Mouse (Mus musculus) ZHBTc4 (cell line): Measurements from ENCODE around the gene Tsen15.
"Not testable (repeated sequence)": the region's sequence is repeated elsewhere in the genome, so short reads cannot be mapped to it uniquely, and the experiment has no call there.

ENCODE experiments used
- DNase-seq: peaks from one replicate; pipeline ENCODE4 v3.0.0-alpha.2; 2011; ENCODE audit warnings: low read depth, low spot score

Tsen15 gene

DNA sequence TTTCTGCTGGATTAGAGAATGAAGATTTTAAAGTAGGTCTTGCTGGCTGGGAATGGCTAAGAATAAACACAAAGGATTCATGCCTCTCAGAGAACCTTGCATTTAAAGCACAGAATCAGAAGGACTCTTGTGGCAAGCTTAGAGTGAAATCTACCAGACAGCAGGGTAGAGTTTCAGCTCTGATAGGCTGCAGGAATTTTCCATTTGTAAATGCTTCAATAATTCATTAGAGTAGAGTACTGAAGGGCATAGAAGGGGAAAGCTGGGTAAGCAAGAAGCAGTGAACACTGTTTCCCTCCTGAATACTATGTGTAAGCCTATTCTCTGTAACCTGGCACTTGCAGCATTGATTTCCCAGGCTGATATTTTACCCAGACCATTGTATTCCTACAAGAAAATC lies 2.8 kb upstream of the Tsen15 start:
- DNase-seq = no peak

DNA sequence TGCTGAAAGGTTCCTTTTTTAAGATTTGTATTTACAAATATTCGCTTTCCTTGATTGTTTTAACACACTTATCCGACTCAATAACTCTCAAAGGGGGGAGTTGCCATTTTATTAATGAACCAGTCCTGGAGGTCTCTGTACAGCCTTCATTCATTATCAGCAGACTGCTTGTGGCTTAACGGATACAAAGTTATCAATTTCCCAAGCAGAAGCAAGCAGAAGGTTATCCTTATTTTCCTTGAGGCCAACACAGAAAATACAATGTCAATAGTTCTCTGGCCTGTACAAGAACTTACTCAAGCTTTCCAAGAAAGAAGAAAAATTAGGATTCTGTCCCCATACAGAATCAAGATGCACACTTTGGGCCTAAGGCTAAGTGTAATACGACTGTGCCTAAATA lies 795 bp downstream of the Tsen15 start:
- DNase-seq = not testable (repeated sequence)

DNA sequence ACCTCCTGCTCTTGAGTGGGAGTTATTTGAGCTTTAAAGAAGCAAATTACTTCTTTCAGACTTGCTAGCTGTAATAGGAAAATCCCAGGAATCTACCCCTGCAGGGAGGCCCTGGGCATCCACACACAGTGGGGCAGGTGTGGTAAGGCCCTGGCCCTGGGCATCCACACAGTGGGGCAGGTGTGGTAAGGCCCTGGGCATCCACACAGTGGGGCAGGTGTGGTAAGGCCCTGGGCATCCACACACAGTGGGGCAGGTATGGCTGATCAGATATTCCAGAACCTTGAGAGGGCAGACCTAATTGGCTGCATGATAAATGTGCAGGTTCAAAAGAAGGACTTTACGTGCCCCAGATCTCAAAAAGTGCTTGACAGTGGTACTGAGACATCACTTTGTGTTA lies 1.9 kb downstream of the Tsen15 start:
- DNase-seq = no peak

DNA sequence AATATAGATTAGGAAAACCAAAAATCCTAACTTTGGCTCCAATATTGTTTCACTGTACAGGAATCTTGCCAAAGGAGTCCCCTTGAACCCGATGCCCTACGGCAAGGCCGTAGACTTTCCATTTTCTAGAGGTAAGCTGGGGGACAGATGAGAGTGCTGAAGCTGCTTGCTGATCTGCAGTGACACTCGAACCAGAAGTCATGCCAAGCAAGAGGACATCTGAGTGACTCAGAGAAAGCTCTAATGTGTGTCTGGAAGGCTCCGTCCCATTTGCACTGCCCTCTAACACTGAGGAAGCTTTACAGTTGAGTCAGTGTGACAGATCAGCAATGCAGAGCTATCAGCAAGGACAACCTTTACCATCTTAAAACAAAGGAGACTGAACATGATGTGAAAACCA lies 8.2 kb downstream of the Tsen15 start:
- no peak for DNase-seq

DNA sequence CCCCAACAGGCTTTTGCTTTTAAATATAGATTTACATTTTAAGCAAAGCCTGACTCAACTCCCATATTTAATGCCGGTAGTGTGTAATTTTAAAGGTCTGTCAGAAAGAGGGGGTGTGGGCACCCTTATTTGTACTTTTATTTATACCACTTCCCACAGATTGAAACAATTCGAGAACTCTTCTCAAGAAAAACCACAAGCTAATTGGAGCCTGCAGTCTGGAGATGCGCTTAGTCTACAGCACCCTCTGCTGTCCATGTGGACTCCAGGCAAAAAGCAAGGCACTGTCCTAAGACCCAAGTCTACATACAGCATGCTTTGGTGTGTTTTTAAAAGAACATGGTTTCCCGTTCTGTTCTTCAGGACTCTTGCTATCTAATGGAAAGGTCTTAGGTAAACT lies 17.3 kb downstream of the Tsen15 start:
- peak; percentile 25 for DNase-seq

DNA sequence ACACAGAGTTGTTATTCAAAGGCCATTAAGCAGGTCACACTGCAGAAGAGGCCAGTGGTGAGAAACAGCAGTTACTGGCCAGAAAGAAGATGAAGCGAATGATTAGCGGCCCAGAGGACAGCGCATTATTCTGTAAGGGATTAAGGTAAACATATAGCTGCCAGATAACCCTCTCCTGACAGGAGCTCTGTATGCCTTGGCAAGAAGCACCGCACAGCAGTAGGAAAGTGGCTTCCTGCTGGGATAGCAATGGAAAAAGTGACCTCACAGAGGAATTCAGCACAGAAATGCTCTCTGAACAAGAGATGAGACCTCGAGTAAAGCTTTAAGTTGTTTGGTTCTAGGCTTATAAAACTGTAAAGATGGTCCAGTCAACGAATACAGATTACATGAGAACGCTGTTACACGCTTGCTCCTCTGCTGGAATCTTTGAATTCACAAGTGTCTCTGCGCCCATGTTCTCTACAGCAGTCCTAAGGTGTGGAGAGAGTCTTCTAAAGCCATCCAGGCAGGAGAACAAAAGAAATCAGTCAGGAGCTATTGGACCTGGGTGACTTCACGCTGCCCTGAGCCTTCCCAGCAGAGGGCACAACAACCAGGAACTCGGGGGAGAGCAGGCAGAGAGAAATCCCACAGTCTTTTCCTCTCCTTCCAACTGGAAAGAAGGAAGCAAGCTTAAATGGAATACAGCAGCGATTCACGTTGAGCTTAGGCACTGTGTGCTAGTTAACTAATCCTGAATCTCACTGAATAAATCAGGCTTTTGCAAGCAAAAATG lies 18.0 kb downstream of the Tsen15 start:
- no peak for DNase-seq

DNA sequence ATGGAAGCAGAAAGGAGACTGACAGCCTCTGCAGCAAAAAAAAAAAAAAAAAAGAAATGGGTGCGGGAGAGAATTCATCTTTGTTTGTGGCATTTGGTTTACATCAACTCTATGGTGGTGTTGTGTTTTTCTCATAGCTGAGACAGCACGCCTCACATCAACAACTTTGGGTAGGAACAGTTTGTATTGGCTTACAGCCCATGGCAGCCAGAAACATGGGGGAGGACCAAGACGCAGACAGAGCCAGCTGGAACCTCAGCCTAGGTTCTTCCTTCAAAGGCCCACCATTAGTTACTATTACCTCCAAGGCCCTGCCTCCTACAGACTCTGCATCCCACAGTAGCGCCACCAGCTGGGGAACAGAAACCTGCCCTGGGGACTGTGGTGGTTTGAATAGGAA lies 29.8 kb downstream of the Tsen15 start:
- DNase-seq = no peak

DNA sequence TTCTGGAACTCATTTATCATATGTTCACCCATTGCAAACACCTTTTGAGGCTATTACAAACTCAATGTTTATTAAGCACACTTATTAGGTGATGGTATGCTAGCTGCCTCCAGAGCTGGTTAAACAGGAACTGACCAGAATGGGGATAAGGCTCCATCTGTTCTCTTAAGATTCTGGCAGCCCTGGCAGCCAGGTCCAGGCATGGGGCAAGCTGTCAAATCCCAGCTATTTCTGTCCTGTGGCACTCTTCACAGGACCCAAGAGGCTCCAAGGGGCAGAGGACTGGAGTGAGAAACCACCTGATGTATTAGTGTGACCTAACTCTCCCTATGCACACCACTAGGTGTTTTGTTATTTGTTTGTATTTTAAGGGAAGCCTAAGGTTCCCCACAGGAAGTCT lies 38.5 kb downstream of the Tsen15 start:
- no peak for DNase-seq

DNA sequence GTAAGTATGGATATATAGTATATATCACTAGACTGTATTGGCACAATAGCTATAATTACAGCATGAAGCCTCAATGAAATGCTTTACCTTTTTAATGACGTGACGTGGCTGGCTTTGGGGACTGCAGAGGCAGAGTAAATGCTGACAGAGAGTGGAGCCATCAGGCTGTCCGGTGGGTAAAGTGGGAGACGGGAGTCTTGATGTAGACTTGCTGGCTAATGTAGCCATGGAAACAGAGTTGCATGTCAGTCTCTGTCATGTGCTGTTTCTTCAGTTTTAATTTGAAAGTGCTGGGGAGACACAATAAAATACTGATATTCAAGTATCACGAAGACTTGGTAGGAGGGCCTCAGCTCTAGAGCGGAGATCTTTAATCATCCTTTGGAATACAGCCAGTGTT lies 62.5 kb downstream of the Tsen15 start:
- no peak for DNase-seq
